Mouse (Mus musculus): ENCODE measurements around the gene Nprl2.

Nprl2 gene

DNA sequence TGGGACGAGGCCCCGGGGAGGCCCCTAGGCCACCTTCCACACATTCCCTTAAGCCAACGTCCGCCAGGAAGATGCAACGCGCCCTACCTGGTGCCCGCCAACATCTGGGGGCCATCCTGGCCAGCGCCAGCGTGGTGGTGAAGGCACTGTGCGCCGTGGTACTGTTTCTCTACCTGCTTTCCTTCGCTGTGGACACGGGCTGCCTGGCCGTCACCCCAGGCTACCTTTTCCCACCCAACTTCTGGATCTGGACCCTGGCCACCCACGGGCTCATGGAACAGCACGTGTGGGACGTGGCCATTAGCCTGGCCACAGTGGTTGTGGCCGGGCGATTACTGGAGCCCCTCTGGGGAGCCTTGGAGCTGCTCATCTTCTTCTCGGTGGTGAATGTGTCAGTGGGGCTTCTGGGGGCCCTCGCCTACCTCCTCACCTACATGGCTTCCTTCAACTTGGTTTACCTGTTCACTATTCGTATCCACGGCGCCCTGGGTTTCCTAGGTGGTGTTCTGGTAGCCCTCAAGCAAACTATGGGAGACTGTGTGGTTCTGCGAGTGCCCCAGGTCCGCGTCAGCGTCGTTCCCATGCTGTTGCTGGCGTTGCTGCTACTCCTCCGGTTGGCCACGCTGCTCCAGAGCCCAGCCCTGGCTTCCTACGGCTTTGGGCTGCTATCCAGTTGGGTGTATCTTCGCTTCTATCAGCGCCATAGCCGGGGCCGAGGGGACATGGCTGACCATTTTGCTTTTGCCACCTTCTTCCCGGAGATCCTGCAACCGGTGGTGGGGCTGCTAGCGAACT is 7.4 kb upstream of the Nprl2 start:
- DNase-seq (ENCODE audit: low spot score in 2 of 2): peak in 1 of 2 experiments; percentile 37

DNA sequence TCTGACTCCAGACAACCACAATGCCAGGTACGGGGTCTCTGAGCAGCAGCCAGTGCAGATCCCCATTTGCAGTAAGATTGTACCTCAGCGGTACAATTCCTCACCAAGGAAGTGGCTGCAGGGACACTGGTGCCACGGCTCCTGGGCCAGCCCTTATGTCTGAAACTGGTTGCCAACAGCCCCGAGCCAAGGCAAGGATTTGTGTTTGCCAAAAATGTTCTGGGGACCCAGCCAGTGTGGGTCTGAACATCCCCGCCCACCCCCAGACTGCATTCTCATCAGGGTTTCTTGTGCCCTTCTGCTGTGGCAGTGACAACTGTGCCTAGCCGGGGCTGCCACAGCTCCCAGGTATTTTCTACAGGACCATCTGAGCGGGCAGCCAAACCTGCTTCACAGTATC is 3.8 kb upstream of the Nprl2 start:
- no peak for DNase-seq (ENCODE audit: low spot score in 2 of 2)

DNA sequence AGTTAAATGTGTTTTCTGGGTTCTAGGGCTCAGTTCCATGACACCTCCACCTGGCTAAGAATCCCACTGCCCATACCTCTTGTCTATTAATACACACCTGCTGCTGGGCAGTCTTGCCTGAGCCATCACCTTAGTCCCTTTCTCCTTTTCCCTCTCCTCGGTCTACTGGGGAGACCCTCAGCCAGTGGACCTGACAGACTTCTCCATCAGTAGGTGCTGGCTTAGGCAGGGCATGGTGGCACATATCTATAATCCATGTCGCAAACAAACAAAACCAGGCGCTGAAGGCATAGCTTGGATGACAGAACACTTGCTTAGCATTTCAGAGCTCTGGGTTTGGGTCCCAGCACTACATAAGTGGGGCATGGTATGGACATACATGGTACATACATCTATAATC is 3.3 kb upstream of the Nprl2 start:
- no peak for DNase-seq (ENCODE audit: low spot score in 2 of 2)

DNA sequence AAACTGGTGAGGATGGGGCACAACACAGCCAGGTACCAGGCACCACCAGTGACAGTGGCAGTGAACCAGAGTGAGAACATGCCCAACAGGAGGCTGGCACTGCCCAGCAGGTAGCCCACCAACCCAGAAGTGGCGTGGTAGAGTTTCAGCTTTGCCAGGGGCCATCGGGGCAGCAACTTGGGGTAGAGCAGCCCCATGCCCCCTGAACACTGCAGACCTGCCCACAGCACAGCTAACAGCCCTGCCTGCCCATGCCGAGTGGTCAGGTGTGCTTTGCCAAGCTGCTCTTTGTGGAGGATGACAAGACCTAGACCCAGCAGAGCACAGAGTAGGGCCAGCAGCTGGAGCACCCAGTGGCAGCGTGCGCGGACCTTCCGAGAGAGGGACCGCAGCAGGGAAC is 2.1 kb upstream of the Nprl2 start:
- no peak for DNase-seq (ENCODE audit: low spot score in 2 of 2)

DNA sequence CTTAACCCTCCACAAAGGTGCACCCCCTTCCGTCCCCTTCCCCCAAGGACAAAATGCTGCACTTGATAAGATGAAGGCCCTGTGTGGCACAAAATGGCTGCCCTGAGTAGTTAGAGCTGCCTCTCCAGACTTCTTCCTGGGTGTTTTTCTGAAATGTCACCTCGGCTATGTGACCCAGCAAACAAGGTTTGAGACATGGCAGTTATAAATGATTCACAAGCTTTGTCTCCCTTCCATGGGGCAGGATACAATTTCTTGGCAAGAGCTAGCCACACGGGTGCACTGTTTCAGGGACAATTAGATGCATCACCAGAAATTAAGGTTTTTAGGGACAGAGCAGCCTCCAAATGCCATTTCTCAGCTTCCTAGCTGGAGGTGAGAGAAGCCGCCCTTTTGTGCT is 1.6 kb upstream of the Nprl2 start:
- no peak for DNase-seq (ENCODE audit: low spot score in 2 of 2)

DNA sequence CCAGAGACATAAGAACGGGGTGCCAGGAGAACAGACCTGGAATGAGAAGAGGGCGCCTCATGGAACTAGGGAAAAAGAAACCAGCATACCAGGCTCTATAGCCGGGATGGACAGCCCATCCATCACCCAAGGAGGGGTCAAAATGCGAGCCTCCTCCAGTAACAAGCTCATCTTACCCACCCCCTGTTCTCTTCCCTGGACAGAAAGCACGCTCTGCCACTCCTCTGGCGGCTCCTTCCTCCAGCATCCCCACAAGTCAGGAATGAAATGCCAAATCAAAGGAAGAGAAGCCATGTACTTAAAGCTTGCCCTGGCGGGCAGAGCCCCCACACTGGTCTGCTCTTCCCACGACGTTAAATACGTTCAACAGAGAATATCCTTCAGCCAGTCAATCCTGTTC is 1.0 kb upstream of the Nprl2 start:
- no peak for DNase-seq (ENCODE audit: low spot score in 2 of 2)

DNA sequence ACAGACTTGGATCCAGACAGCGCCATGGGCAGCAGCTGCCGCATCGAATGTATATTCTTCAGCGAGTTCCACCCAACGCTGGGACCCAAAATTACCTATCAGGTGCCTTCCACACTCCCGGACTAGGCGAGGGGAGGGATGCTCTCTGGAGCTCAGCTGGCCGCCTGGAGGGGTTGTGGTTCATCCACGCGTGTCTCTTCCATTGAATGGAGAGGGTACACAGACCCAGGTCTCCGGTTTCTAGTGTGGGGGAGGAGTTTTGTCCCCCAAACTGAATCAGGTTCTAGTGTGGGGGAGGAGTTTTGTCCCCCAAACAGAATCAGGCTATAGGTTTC is 293 bp downstream of the Nprl2 start:
- DNase-seq (ENCODE audit: low spot score in 2 of 2): no peak

DNA sequence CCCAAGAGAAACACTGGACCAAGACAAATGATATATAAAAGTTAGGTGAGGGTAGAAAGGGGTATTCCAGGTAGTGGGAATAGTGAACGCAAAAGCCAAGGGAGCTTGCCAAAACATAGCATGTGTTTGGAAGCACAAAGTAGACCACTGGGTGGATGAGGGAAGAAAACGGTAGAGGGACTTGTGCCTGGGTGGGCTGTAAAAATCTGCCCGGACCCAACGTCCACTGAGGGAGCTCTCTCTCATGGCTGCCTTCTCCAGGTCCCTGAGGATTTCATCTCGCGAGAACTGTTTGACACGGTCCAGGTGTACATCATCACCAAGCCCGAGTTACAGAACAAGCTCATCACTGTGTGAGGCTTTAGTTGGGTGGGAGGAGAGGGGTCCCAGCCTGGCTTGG is 695 bp downstream of the Nprl2 start:
- DNase-seq (ENCODE audit: low spot score in 2 of 2): no peak

DNA sequence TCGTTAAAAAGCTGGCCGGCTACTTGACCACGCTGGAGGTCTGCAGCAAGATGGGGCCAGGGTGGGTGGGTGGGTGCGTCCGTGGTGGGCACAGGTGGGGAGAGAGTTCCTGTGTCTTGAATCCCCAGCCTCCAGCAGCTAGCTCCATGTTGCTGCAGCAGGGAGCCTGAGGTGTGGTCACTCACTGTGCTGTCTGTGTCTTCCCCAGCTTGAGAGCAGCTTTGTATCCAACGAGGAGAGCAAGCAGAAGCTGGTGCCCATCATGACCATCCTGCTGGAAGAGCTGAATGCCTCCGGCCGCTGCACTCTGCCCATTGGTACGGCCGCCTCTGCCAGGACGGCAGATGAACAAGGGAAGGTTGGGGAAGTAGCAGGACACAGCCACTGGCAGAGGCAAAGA is 1.3 kb downstream of the Nprl2 start:
- no peak for DNase-seq (ENCODE audit: low spot score in 2 of 2)

DNA sequence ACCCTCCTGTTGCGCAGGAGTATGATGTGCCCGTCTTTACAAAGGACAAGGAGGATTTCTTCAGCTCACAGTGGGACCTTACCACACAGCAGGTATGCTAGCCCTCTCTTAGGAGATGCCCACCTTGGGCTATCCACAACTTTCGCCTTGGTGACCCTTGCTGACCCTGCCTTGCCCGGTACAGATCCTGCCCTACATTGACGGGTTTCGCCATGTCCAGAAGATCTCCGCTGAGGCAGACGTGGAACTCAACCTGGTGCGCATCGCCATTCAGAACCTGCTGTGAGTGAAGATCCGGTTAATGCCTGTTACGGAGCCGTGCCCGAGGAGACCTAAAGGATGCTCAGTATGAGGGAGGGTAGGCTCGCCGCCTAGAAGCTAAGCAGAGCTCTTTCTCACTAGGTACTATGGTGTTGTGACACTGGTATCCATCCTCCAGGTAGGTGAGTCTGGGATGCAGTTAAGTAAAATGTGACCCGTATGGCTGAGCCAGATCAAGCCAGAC is 2.2 kb downstream of the Nprl2 start:
- no peak for DNase-seq (ENCODE audit: low spot score in 2 of 2)

DNA sequence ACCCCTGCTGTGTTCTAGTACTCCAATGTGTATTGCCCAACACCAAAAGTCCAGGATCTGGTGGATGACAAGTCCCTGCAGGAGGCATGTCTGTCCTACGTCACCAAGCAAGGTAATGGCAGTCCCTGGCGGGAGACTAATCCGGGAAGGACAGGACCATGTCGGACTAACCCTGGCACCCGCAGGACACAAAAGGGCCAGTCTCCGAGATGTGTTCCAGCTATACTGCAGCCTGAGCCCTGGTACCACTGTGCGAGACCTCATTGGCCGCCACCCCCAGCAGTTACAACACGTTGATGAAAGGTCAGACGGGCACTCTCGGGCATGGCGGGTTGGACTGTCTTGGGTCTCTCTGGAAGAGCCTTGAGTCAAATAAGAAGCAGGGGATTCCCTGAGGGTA is 2.7 kb downstream of the Nprl2 start:
- DNase-seq (ENCODE audit: low spot score in 2 of 2): no peak

DNA sequence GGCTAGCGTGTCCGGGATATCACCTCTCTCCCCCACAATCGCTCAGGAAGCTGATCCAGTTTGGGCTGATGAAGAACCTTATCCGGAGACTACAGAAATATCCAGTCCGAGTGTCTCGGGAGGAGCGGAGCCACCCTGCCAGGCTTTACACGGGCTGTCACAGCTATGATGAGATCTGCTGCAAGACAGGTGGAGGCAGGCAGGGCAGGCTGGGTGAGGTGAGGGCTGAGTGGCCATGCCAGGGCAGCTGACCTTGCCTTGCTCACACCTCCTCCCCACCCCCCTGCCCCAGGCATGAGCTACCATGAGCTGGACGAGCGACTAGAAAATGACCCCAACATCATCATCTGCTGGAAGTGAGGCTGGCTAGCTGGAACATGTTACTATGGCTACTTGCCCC is 3.2 kb downstream of the Nprl2 start:
- DNase-seq (ENCODE audit: low spot score in 2 of 2): no peak

DNA sequence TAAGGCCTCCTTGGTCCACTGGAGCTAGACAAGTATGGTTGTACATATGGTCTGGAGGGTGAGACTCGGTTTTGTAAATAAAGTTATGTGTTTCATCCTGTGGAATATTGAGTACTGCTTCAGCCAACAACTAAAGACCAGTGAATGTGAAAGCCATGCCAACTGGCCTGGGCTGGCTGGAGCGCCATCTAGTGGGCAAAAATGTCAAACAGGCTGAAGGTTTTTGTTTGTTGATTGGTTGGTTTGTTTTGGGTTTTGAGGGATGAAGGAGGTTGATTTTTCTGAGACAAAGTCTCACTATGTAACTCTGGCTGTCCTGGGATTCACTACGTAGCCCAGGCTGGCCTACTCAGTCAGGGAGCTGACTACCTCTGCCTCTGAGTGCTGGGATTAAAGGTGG is 3.6 kb downstream of the Nprl2 start:
- DNase-seq (ENCODE audit: low spot score in 2 of 2): peak in 1 of 2 experiments; percentile 68

DNA sequence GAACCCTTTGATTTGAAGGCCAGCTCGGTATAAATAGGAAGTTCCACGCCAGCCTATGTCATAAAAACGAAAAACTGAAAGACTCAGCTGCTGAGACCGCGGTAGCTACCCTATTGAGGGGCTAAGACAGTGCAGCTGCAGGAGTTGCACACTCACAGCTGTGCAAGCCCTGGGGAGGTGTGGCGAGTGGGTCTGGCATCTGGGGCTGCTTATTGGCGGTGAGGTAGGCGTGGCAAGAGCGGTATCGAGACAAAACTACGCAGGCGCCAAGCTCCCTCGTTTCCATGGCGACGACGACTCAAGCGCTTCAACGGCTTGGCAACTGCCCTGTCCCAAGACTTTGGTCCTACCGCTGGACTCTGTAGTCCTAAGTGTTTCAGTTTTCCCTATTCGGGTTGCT is 5.0 kb downstream of the Nprl2 start, which contains the start of gene Zmynd10:
Gene Zmynd10 (plus strand): TSS at position 273 of the 400 bp plus-strand sequence.
- peak in 1 of 2 experiments; percentile 87 for DNase-seq (ENCODE audit: low spot score in 2 of 2)

DNA sequence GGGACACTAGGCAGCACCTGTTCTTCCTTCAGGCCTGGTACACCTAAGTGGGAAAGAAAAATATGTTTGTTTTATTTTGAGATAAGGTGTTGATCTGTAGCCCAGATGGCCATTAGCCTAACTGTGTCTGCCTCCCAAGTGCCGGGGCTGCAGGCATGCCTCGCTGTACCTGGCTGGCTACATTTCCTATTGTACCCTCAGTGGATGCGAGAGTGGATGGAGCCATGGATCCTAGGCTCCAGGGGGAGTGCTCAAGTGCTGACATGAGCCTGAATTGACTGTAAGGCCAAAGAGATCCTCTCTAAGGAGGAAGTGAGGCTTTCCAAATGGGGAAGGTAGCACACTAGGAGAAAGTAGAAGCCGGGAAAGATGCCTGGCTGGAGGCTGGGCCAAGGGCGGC is 5.9 kb downstream of the Nprl2 start:
- DNase-seq (ENCODE audit: low spot score in 2 of 2): no peak

DNA sequence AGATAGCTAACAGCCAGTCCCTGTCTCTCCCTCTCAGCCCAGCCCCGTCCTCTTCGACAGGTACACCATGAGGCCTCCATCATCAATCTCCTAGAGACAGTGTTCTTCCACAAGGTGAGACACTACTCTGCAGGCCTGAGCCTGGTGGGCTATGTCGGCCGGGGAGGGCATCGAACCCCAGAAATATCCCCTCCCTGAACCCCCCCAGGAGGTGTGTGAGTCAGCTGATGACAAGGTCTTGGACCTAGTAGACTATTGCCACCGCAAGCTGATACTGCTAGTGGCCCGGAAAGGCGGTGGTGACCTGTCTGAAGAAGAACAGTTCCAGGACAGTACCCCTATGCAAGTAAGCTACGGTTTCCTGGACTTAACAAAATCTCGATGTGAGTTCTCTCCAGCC is 6.8 kb downstream of the Nprl2 start:
- no peak for DNase-seq (ENCODE audit: low spot score in 2 of 2)

DNA sequence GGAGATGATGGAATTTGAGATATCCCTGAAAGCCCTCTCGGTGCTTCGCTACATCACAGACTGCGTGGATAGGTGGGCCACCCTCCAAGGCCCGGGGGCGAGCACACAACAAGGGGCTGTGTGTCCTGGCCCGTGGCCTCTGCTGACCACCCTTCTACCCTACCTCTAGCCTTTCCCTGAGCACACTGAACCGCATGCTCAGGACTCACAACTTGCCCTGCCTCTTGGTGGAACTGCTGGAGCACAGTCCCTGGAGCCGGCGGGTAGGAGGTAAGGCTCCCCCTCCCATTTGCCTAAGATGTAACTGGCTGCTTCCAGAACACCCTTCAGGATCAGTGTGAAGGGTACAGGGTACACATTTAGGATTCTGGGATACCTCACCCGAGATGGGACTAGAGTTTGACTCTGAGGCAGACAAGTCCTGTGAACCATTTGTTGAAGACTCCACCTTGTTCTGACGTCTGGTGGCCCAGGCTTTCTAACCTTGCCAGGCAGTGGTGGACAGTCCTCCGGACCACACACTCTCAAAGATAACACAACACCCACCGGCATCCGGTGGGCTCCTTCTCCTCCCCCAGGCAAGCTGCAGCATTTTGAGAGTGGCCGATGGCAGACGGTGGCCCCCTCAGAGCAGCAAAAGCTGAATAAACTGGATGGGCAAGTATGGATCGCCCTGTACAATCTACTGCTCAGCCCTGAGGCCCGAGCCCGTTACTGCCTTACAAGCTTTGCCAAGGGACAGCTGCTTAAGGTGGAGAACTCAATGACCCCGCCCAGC is 7.5 kb downstream of the Nprl2 start:
- no peak for DNase-seq (ENCODE audit: low spot score in 2 of 2)

DNA sequence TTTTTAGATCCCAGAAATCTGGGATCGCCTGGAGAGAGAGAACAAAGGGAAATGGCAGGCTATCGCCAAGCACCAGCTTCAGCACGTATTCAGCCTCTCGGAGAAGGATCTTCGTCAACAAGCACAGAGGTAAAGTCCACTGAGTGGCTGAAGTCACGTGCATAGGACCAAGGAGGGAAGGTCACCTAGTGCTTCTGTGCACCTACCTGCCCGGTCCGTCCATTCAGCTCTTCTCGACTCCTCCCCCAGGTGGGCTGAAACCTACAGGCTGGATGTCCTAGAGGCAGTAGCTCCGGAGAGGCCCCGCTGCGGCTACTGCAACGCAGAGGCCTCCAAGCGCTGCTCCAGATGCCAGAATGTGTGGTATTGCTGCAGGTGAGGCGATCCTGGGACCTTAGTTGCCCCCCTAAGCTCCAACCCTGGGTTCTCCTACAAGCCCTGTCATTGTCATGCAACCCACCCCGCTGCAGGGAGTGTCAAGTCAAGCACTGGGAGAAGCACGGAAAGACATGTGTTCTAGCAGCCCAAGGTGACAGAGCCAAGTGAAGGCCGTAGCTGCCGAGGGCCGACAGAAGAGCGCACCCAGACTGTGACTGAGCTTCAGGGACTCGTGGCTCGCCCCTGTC is 8.6 kb downstream of the Nprl2 start:
- no peak for DNase-seq (ENCODE audit: low spot score in 2 of 2)

DNA sequence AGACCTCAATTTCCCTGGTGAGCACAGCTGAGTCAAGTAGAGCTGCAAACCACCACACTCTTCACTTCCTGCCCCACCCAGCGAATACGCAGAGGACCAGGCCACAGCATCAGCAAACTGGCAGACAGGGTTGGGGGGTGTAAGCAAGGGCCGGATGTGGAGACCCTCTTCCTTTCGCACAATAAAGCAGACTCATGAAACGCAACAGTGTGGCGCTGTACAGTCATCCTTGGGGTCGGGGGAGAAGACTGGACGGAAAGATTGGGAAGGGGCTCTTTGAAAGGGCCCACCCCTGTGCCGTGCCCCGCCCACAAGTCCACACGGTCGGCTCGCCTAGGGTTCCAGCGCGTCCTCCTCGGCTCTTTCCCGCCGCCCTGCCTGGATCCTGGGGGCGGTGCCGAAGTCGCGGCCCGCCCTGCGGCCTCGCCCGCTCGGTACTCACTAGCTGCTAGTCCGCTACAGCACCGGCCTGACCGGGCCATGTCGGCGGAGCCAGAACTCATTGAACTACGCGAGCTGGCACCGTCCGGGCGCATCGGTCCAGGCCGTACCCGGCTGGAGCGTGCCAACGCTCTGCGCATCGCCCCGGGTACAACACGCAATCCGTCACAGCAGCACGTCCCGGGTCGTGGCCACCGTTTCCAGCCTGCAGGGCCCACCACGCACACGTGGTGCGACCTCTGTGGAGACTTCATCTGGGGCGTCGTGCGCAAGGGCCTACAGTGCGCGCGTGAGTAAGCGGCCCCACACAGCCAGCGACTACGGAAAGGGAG is 9.3 kb downstream of the Nprl2 start, which contains the start of gene Rassf1:
Gene Rassf1 (plus strand): TSS at position 439 of the 773 bp plus-strand sequence.
- DNase-seq (ENCODE audit: low spot score in 2 of 2): peak in 1 of 2 experiments; percentile 74

DNA sequence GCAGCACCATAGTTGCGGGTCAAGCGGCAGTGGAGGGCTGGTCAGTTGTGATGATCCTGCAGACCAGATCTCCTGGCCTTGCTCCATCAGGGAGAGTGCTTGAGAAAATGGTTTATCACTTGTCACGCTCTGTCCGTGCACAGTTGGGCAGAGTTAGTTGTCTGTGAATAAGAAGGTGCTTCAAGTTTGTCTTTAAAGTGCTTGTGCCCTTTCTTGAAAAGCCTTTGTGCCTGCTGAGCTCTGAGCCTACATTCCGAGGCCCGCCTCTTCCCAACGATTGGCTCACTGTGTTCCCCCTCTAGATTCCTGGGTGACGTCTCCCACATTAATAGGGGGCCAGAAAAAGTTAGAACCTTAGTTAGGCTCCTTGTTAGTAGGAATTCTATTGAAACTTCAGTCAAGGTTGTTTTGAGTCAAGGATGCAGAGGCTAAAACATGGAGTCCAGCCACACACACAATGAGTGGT is 9.9 kb downstream of the Nprl2 start:
- no peak for DNase-seq (ENCODE audit: low spot score in 2 of 2)

DNA sequence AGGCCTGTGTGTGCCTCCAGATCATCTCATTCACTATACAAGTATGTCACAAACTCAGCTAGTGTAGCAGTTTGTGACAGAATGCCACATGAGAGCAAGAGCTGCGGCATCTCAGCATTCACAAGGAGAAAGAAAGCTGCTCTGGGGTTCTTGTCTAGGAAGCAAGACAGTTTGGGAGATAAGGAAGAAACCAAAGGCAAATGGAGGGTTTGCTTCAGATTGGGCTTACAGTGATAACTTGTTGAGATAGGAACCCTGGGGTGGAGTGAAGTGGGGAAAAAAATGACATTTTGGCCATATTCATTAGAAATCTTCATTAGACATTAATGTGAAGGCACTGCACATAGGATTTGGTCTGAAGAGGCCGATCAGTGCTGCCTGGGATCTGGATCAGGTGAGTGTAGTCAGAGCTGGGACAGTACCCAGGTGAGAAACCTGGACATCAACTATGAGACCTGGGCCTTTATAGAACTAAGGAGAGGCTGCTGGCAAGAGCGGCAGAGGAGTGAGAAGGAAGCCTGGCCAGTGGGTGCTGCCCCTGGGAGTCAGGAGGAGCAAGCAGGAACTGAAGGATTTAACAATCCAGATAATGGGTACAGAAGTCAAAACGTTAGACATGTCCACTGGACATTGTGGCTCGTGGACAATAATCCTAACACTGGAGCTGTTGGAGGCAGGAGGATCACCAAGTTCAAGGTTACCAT is 10.8 kb downstream of the Nprl2 start:
- no peak for DNase-seq (ENCODE audit: low spot score in 2 of 2)
